Mouse (Mus musculus) skeletal muscle tissue, adult 2 months (tissue): Measurements from ENCODE around the gene Gm4881.

Experiments
- DNase-seq: peaks from one replicate; pipeline ENCODE4 v3.0.0-alpha.2; 2012; ENCODE audit warnings: low read depth, low spot score

The Gm4881 gene

GRCm38 (mm10) chr7:24944257-24944950 is at the start of gene Gm4881:
Gene Gm4881, minus strand, starts transcription at chr7:24944494.
- no peak for DNase-seq

- DNase-seq: no peak
Observed at GRCm38 (mm10) chr7:24993081-24993480, 48.8 kb upstream of the Gm4881 start.

- DNase-seq: no peak
Observed at GRCm38 (mm10) chr7:24990478-24990877, 46.2 kb upstream of the Gm4881 start.

GRCm38 (mm10) chr7:24987941-24988340 is 43.6 kb upstream of the Gm4881 start:
- DNase-seq: no peak

GRCm38 (mm10) chr7:24985799-24986198 is 41.5 kb upstream of the Gm4881 start:
- no peak for DNase-seq

GRCm38 (mm10) chr7:24984307-24984706 is 40.0 kb upstream of the Gm4881 start:
- no peak for DNase-seq

GRCm38 (mm10) chr7:24983396-24983795 is 39.1 kb upstream of the Gm4881 start:
- DNase-seq: no peak

GRCm38 (mm10) chr7:24980439-24980838 is 36.1 kb upstream of the Gm4881 start:
- no peak for DNase-seq

GRCm38 (mm10) chr7:24978781-24979180 is 34.5 kb upstream of the Gm4881 start:
- DNase-seq: no peak

GRCm38 (mm10) chr7:24974893-24975595 is 30.8 kb upstream of the Gm4881 start:
- no peak for DNase-seq

GRCm38 (mm10) chr7:24973902-24974301 is 29.6 kb upstream of the Gm4881 start:
- no peak for DNase-seq

- DNase-seq: no peak
Observed at GRCm38 (mm10) chr7:24973208-24973607, 28.9 kb upstream of the Gm4881 start.

GRCm38 (mm10) chr7:24971972-24972893 is 27.9 kb upstream of the Gm4881 start, which contains the start of gene Rabac1:
Gene Rabac1, minus strand, starts transcription at chr7:24972754.
- DNase-seq: peak; percentile 95

GRCm38 (mm10) chr7:24971261-24971971 is 27.1 kb upstream of the Gm4881 start:
- DNase-seq: peak; percentile 49

GRCm38 (mm10) chr7:24970341-24970740 is 26.0 kb upstream of the Gm4881 start:
- no peak for DNase-seq

GRCm38 (mm10) chr7:24969805-24970204 is 25.5 kb upstream of the Gm4881 start:
- DNase-seq: no peak

GRCm38 (mm10) chr7:24968463-24968862 is 24.2 kb upstream of the Gm4881 start:
- no peak for DNase-seq

GRCm38 (mm10) chr7:24967966-24968365 is 23.7 kb upstream of the Gm4881 start:
- no peak for DNase-seq

GRCm38 (mm10) chr7:24964897-24965535 is 20.7 kb upstream of the Gm4881 start:
- peak; percentile 43 for DNase-seq

- DNase-seq: no peak
Observed at GRCm38 (mm10) chr7:24964288-24964687, 20.0 kb upstream of the Gm4881 start.

- no peak for DNase-seq
Observed at GRCm38 (mm10) chr7:24955226-24955625, 10.9 kb upstream of the Gm4881 start.
